Mouse (Mus musculus): ENCODE results near the gene Aldoart2.

DNA sequence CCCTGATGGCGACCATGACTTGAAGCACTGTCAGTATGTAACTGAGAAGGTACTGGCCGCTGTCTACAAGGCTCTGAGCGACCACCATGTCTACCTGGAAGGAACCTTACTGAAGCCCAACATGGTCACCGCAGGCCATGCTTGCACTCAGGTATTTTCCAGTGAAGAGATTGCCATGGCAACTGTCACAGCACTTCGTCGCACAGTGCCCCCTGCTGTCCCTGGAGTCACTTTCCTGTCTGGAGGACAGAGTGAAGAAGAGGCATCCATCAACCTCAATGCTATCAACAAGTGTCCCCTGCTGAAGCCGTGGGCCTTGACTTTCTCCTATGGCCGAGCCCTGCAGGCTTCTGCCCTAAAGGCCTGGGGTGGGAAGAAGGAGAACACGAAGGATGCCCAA is 828 bp downstream of the Aldoart2 start:
- TF ChIP-seq POLR2A (IDR thresholded peaks at IDR 0.05; ENCODE audit: low read depth, low read length) (no peak), CTCF (IDR thresholded peaks at IDR 0.05; ENCODE audit: extremely low read depth, insufficient read depth, insufficient read length, insufficient replicate concordance) (no peak)

Data from spleen, adult 2 months (tissue).